Mouse (Mus musculus): ENCODE results near the gene Cadm2. TPM values are rescaled to one million over a fixed set of nuclear protein-coding genes. Genes with fewer than 3 reads are reported as not detected.

The Cadm2 gene
- polyA plus RNA-seq, 1 experiment from 2014 or later: 0.66 TPM

- no peaks in the 10 kb centered on the region for H3K4me1 ChIP-seq (ENCODE audit: insufficient read depth)
- H3K9me3 ChIP-seq (ENCODE audit: low read depth, low read length): no peaks in the 10 kb centered on the region
- no peaks in the 10 kb centered on the region for H3K36me3 ChIP-seq (ENCODE audit: insufficient read depth)
- WGBS: 65% methylated on average over 3 of the region's 3 CpGs
- no peaks in the 10 kb centered on the region for H3K27me3 ChIP-seq (ENCODE audit: insufficient read depth, low read length)
- TF ChIP-seq CTCF (IDR thresholded peaks at IDR 0.05; ENCODE audit: low read depth): no peak
- no peak overlapping the region for H3K27ac ChIP-seq (ENCODE audit: low read depth)
- no peak for ATAC-seq (ENCODE audit: insufficient read depth)
- DNase-seq: no peak
- H3K9ac ChIP-seq: no peak overlapping the region
- no peak overlapping the region for H3K4me3 ChIP-seq (ENCODE audit: low read depth, low read length)
- H3K4me2 ChIP-seq: no peak overlapping the region
Observed at GRCm38 (mm10) chr16:67003161-67003560, 617.5 kb downstream of the Cadm2 start.

- Histone ChIP-seq H3K9me3 (ENCODE audit: low read depth, low read length) (no peaks in the 10 kb centered on the region), H3K27me3 (ENCODE audit: insufficient read depth, low read length) (no peaks in the 10 kb centered on the region), H3K9ac (no peak overlapping the region), H3K27ac (ENCODE audit: low read depth) (no peak overlapping the region), H3K36me3 (ENCODE audit: insufficient read depth) (no peaks in the 10 kb centered on the region), H3K4me3 (ENCODE audit: low read depth, low read length) (no peak overlapping the region), H3K4me1 (ENCODE audit: insufficient read depth) (no peaks in the 10 kb centered on the region), H3K4me2 (no peak overlapping the region)
- no peak for ATAC-seq (ENCODE audit: insufficient read depth)
- no peak for TF ChIP-seq CTCF (IDR thresholded peaks at IDR 0.05; ENCODE audit: low read depth)
- WGBS: 34% methylated on average over 4 of the region's 4 CpGs
- no peak for DNase-seq
Observed at GRCm38 (mm10) chr16:67001707-67002106, 619.0 kb downstream of the Cadm2 start.

- no peaks in the 10 kb centered on the region for H3K27me3 ChIP-seq (ENCODE audit: insufficient read depth, low read length)
- no peak for TF ChIP-seq CTCF (IDR thresholded peaks at IDR 0.05; ENCODE audit: low read depth)
- H3K27ac ChIP-seq (ENCODE audit: low read depth): no peak overlapping the region
- no peaks in the 10 kb centered on the region for H3K4me1 ChIP-seq (ENCODE audit: insufficient read depth)
- H3K4me3 ChIP-seq (ENCODE audit: low read depth, low read length): no peak overlapping the region
- H3K9ac ChIP-seq: no peak overlapping the region
- no peaks in the 10 kb centered on the region for H3K9me3 ChIP-seq (ENCODE audit: low read depth, low read length)
- 80% methylated on average over 2 of the region's 2 CpGs for WGBS
- DNase-seq: no peak
- no peak for ATAC-seq (ENCODE audit: insufficient read depth)
- no peak overlapping the region for H3K4me2 ChIP-seq
- H3K36me3 ChIP-seq (ENCODE audit: insufficient read depth): no peaks in the 10 kb centered on the region
Observed at GRCm38 (mm10) chr16:66997461-66997860, 623.2 kb downstream of the Cadm2 start.

- Histone ChIP-seq H3K27ac (ENCODE audit: low read depth) (no peak overlapping the region), H3K9me3 (ENCODE audit: low read depth, low read length) (no peaks in the 10 kb centered on the region), H3K27me3 (ENCODE audit: insufficient read depth, low read length) (no peaks in the 10 kb centered on the region), H3K4me2 (no peak overlapping the region), H3K36me3 (ENCODE audit: insufficient read depth) (no peaks in the 10 kb centered on the region), H3K4me1 (ENCODE audit: insufficient read depth) (no peaks in the 10 kb centered on the region), H3K4me3 (ENCODE audit: low read depth, low read length) (no peak overlapping the region), H3K9ac (no peak overlapping the region)
- TF ChIP-seq CTCF (IDR thresholded peaks at IDR 0.05; ENCODE audit: low read depth): no peak
- no peak for ATAC-seq (ENCODE audit: insufficient read depth)
- WGBS: 80% methylated on average over 6 of the region's 6 CpGs
- DNase-seq: no peak
Observed at GRCm38 (mm10) chr16:66987741-66988140, 633.0 kb downstream of the Cadm2 start.

- DNase-seq (no peak), ATAC-seq (ENCODE audit: insufficient read depth) (no peak)
- H3K27me3 ChIP-seq (ENCODE audit: insufficient read depth, low read length): no peaks in the 10 kb centered on the region
- WGBS: 49% methylated on average over 7 of the region's 7 CpGs
- H3K9me3 ChIP-seq (ENCODE audit: low read depth, low read length): no peaks in the 10 kb centered on the region
- no peak overlapping the region for H3K9ac ChIP-seq
- no peak overlapping the region for H3K4me3 ChIP-seq (ENCODE audit: low read depth, low read length)
- TF ChIP-seq CTCF (IDR thresholded peaks at IDR 0.05; ENCODE audit: low read depth): no peak
- no peaks in the 10 kb centered on the region for H3K36me3 ChIP-seq (ENCODE audit: insufficient read depth)
- H3K4me1 ChIP-seq (ENCODE audit: insufficient read depth): no peaks in the 10 kb centered on the region
- no peak overlapping the region for H3K4me2 ChIP-seq
- H3K27ac ChIP-seq (ENCODE audit: low read depth): no peak overlapping the region
Observed at GRCm38 (mm10) chr16:66986879-66987278, 633.8 kb downstream of the Cadm2 start.

- no peak overlapping the region for H3K4me3 ChIP-seq (ENCODE audit: low read depth, low read length)
- no peaks in the 10 kb centered on the region for H3K4me1 ChIP-seq (ENCODE audit: insufficient read depth)
- TF ChIP-seq CTCF (IDR thresholded peaks at IDR 0.05; ENCODE audit: low read depth): no peak
- no peaks in the 10 kb centered on the region for H3K9me3 ChIP-seq (ENCODE audit: low read depth, low read length)
- no peak overlapping the region for H3K9ac ChIP-seq
- DNase-seq (no peak), ATAC-seq (ENCODE audit: insufficient read depth) (no peak)
- no peak overlapping the region for H3K4me2 ChIP-seq
- H3K27me3 ChIP-seq (ENCODE audit: insufficient read depth, low read length): no peaks in the 10 kb centered on the region
- no peaks in the 10 kb centered on the region for H3K36me3 ChIP-seq (ENCODE audit: insufficient read depth)
- WGBS: 20% methylated on average over 3 of the region's 3 CpGs
- no peak overlapping the region for H3K27ac ChIP-seq (ENCODE audit: low read depth)
Observed at GRCm38 (mm10) chr16:66970912-66971311, 649.8 kb downstream of the Cadm2 start.

- no peak overlapping the region for H3K4me3 ChIP-seq (ENCODE audit: low read depth, low read length)
- no peaks in the 10 kb centered on the region for H3K9me3 ChIP-seq (ENCODE audit: low read depth, low read length)
- 63% methylated on average over 11 of the region's 11 CpGs for WGBS
- TF ChIP-seq CTCF (IDR thresholded peaks at IDR 0.05; ENCODE audit: low read depth): no peak
- no peak for DNase-seq
- no peak overlapping the region for H3K9ac ChIP-seq
- H3K36me3 ChIP-seq (ENCODE audit: insufficient read depth): no peaks in the 10 kb centered on the region
- ATAC-seq (ENCODE audit: insufficient read depth): no peak
- H3K4me2 ChIP-seq: no peak overlapping the region
- H3K4me1 ChIP-seq (ENCODE audit: insufficient read depth): no peaks in the 10 kb centered on the region
- no peaks in the 10 kb centered on the region for H3K27me3 ChIP-seq (ENCODE audit: insufficient read depth, low read length)
- no peak overlapping the region for H3K27ac ChIP-seq (ENCODE audit: low read depth)
Observed at GRCm38 (mm10) chr16:66969520-66970144, 651.1 kb downstream of the Cadm2 start.
